Mouse (Mus musculus): ENCODE measurements at regions not wholly inside any gene's neighbourhood (a gene's known extent, or its start where the extent isn't known, plus 50 kb on each side); places are given as distances from the start of the nearest gene placed in this dataset.

DNA sequence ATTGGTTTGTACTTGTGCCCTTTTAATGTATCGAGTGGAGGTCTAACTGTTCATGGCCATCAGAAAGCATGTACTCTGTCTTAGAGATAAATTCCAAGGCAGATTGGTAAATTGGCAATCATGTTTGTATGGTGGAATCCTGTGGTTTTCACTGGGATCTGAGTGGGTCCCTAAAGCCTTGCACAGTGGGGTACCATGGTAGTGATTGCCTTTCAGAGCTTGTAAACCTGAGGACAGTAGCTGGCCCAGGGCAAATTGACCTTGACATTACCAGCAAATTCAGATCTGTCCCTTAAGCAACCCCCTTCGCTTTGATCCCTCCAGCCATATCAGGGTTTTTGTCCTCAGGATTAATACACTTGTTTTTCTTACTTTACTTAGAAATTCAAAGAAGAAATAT is 181.6 kb upstream of the Krr1 start:
- Histone ChIP-seq H3K4me2 (ENCODE audit: low read length) (no peak overlapping the region), H3K9me3 (ENCODE audit: control insufficient read depth, low read length) (no peaks in the 10 kb centered on the region), H3K9ac (ENCODE audit: low read length) (no peak overlapping the region), H3K27ac (ENCODE audit: low read depth) (no peak overlapping the region), H3K4me1 (replicated peaks; ENCODE audit: control insufficient read depth, insufficient read depth, low read length) (no peaks in the 10 kb centered on the region; the same call in 1 of the 2 replicates), H3K4me3 (ENCODE audit: low read depth, low read length) (no peak overlapping the region), H3K36me3 (ENCODE audit: control insufficient read depth, insufficient read depth, low read length) (no peaks in the 10 kb centered on the region), H3K27me3 (replicated peaks; ENCODE audit: control insufficient read depth, insufficient read depth, low read length) (no peaks in the 10 kb centered on the region)
- ATAC-seq (replicated peaks; ENCODE audit: low FRiP score, low TSS enrichment, low read depth) (no peak), DNase-seq (ENCODE audit: low spot score) (no peak)
- WGBS: 96% methylated on average over 2 of the region's 2 CpGs

- no peaks in the 10 kb centered on the region for H3K9me3 ChIP-seq (ENCODE audit: control insufficient read depth, low read length)
- no peak overlapping the region for H3K4me2 ChIP-seq (ENCODE audit: low read length)
- H3K4me1 ChIP-seq (replicated peaks; ENCODE audit: control insufficient read depth, insufficient read depth, low read length): no peaks in the 10 kb centered on the region; the same call in 1 of the 2 replicates
- DNase-seq (ENCODE audit: low spot score) (no peak), ATAC-seq (replicated peaks; ENCODE audit: low FRiP score, low TSS enrichment, low read depth) (no peak)
- H3K27me3 ChIP-seq (replicated peaks; ENCODE audit: control insufficient read depth, insufficient read depth, low read length): no peaks in the 10 kb centered on the region
- H3K4me3 ChIP-seq (ENCODE audit: low read depth, low read length): no peak overlapping the region
- no peak overlapping the region for H3K27ac ChIP-seq (ENCODE audit: low read depth)
- 73% methylated on average over 5 of the region's 5 CpGs for WGBS
- H3K9ac ChIP-seq (ENCODE audit: low read length): no peak overlapping the region
- no peaks in the 10 kb centered on the region for H3K36me3 ChIP-seq (ENCODE audit: control insufficient read depth, insufficient read depth, low read length)
These were observed 177.4 kb upstream of the Krr1 start for GRCm38 (mm10) chr10:111795056-111795455.

GRCm38 (mm10) chr10:111795756-111796155 is 176.7 kb upstream of the Krr1 start:
- Histone ChIP-seq H3K4me1 (replicated peaks; ENCODE audit: control insufficient read depth, insufficient read depth, low read length) (no peaks in the 10 kb centered on the region; the same call in 1 of the 2 replicates), H3K4me2 (ENCODE audit: low read length) (no peak overlapping the region), H3K9me3 (ENCODE audit: control insufficient read depth, low read length) (no peaks in the 10 kb centered on the region), H3K36me3 (ENCODE audit: control insufficient read depth, insufficient read depth, low read length) (no peaks in the 10 kb centered on the region), H3K9ac (ENCODE audit: low read length) (no peak overlapping the region), H3K27ac (ENCODE audit: low read depth) (no peak overlapping the region), H3K27me3 (replicated peaks; ENCODE audit: control insufficient read depth, insufficient read depth, low read length) (no peaks in the 10 kb centered on the region), H3K4me3 (ENCODE audit: low read depth, low read length) (no peak overlapping the region)
- WGBS: 35% methylated on average over 3 of the region's 3 CpGs
- ATAC-seq (replicated peaks; ENCODE audit: low FRiP score, low TSS enrichment, low read depth) (no peak), DNase-seq (ENCODE audit: low spot score) (no peak)

DNA sequence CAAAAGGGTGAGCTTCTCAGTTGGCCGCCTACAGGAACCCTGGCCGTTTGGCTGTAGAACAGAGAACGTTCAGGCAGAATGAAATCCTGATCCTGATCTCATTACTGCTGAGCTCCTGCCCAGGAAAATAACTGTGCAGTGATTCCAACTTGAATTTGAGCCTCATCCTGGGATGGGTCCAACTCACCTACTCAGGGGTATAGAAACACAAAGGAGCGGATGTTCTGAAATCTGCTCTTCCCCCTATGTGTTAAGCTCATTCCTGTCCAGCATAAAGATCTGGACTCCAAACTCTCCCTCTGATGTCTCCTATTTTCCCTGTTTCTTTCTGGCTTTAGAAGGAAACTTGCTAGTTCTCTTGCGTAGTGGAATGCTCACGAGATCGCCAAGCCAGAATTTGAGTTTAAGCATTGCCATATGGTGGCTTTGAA is 173.6 kb upstream of the Krr1 start:
- H3K4me1 ChIP-seq (replicated peaks; ENCODE audit: control insufficient read depth, insufficient read depth, low read length): peaks cover 11% of the 10 kb centered on the region; the same call in 1 of the 2 replicates

GRCm38 (mm10) chr10:111799850-111800589 is 172.4 kb upstream of the Krr1 start:
- no peak overlapping the region for H3K4me3 ChIP-seq (ENCODE audit: low read depth, low read length)
- no peak for DNase-seq (ENCODE audit: low spot score)
- no peak overlapping the region for H3K9ac ChIP-seq (ENCODE audit: low read length)
- no peak overlapping the region for H3K4me2 ChIP-seq (ENCODE audit: low read length)
- no peaks in the 10 kb centered on the region for H3K27me3 ChIP-seq (replicated peaks; ENCODE audit: control insufficient read depth, insufficient read depth, low read length)
- H3K4me1 ChIP-seq (replicated peaks; ENCODE audit: control insufficient read depth, insufficient read depth, low read length): peaks cover 11% of the 10 kb centered on the region; the same call in 1 of the 2 replicates
- ATAC-seq (replicated peaks; ENCODE audit: low FRiP score, low TSS enrichment, low read depth): no peak
- H3K27ac ChIP-seq (ENCODE audit: low read depth): no peak overlapping the region
- no peaks in the 10 kb centered on the region for H3K36me3 ChIP-seq (ENCODE audit: control insufficient read depth, insufficient read depth, low read length)
- no peaks in the 10 kb centered on the region for H3K9me3 ChIP-seq (ENCODE audit: control insufficient read depth, low read length)
- 61% methylated on average over 14 of the region's 14 CpGs for WGBS

More for the DNA sequence above, 173.6 kb upstream of the Krr1 start:
- ATAC-seq (replicated peaks; ENCODE audit: low FRiP score, low TSS enrichment, low read depth) (no peak), DNase-seq (ENCODE audit: low spot score) (no peak)
- no peaks in the 10 kb centered on the region for H3K9me3 ChIP-seq (ENCODE audit: control insufficient read depth, low read length)
- no peak overlapping the region for H3K27ac ChIP-seq (ENCODE audit: low read depth)
- no peak overlapping the region for H3K9ac ChIP-seq (ENCODE audit: low read length)
- 90% methylated on average over 7 of the region's 7 CpGs for whole genome bisulfite sequencing
- H3K4me3 ChIP-seq (ENCODE audit: low read depth, low read length): no peak overlapping the region
- H3K36me3 ChIP-seq (ENCODE audit: control insufficient read depth, insufficient read depth, low read length): no peaks in the 10 kb centered on the region
- H3K27me3 ChIP-seq (replicated peaks; ENCODE audit: control insufficient read depth, insufficient read depth, low read length): no peaks in the 10 kb centered on the region
- H3K4me2 ChIP-seq (ENCODE audit: low read length): no peak overlapping the region

DNA sequence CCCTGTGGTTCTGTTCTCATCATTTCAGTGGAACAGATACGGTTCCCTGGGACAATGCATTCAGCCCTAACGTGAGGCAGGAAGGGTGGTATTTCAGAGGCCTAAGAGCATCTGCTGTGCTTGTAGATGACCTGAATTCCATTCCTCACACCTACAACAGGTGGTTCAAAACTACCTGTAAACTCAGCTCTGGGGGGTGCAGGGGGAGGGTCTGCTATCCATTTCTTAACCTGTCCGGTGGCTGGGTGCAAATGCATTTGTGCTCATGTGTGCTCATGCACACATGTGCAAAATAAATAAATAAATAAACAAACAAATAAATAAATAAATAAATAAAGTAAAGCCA is 171.9 kb upstream of the Krr1 start:
- no peak overlapping the region for H3K4me2 ChIP-seq (ENCODE audit: low read length)
- DNase-seq (ENCODE audit: low spot score): no peak
- no peaks in the 10 kb centered on the region for H3K9me3 ChIP-seq (ENCODE audit: control insufficient read depth, low read length)
- no peaks in the 10 kb centered on the region for H3K27me3 ChIP-seq (replicated peaks; ENCODE audit: control insufficient read depth, insufficient read depth, low read length)
- 80% methylated on average over 3 of the region's 3 CpGs for WGBS
- H3K4me1 ChIP-seq (replicated peaks; ENCODE audit: control insufficient read depth, insufficient read depth, low read length): 0 out of 2 replicates have a peak, but pooled peaks cover 11% of the 10 kb centered on the region
- H3K4me3 ChIP-seq (ENCODE audit: low read depth, low read length): no peak overlapping the region
- H3K36me3 ChIP-seq (ENCODE audit: control insufficient read depth, insufficient read depth, low read length): no peaks in the 10 kb centered on the region
- no peak overlapping the region for H3K27ac ChIP-seq (ENCODE audit: low read depth)
- ATAC-seq (replicated peaks; ENCODE audit: low FRiP score, low TSS enrichment, low read depth): no peak
- no peak overlapping the region for H3K9ac ChIP-seq (ENCODE audit: low read length)

- no peak for DNase-seq (ENCODE audit: low spot score)
- H3K36me3 ChIP-seq (ENCODE audit: control insufficient read depth, insufficient read depth, low read length): no peaks in the 10 kb centered on the region
- WGBS: 35% methylated on average over 12 of the region's 12 CpGs
- ATAC-seq (replicated peaks; ENCODE audit: low FRiP score, low TSS enrichment, low read depth): no peak
- H3K9me3 ChIP-seq (ENCODE audit: control insufficient read depth, low read length): no peaks in the 10 kb centered on the region
- H3K4me3 ChIP-seq (ENCODE audit: low read depth, low read length): no peak overlapping the region
- no peaks in the 10 kb centered on the region for H3K27me3 ChIP-seq (replicated peaks; ENCODE audit: control insufficient read depth, insufficient read depth, low read length)
- no peak overlapping the region for H3K4me2 ChIP-seq (ENCODE audit: low read length)
- H3K9ac ChIP-seq (ENCODE audit: low read length): no peak overlapping the region
- H3K27ac ChIP-seq (ENCODE audit: low read depth): no peak overlapping the region
- H3K4me1 ChIP-seq (replicated peaks; ENCODE audit: control insufficient read depth, insufficient read depth, low read length): 0 out of 2 replicates have a peak, but pooled peaks cover 11% of the 10 kb centered on the region
These were observed 171.3 kb upstream of the Krr1 start for GRCm38 (mm10) chr10:111801021-111801793.

GRCm38 (mm10) chr10:111801794-111802359 is 170.6 kb upstream of the Krr1 start:
- Histone ChIP-seq H3K9me3 (ENCODE audit: control insufficient read depth, low read length) (no peaks in the 10 kb centered on the region), H3K4me2 (ENCODE audit: low read length) (no peak overlapping the region), H3K4me3 (ENCODE audit: low read depth, low read length) (no peak overlapping the region), H3K27ac (ENCODE audit: low read depth) (no peak overlapping the region), H3K27me3 (replicated peaks; ENCODE audit: control insufficient read depth, insufficient read depth, low read length) (no peaks in the 10 kb centered on the region), H3K4me1 (replicated peaks; ENCODE audit: control insufficient read depth, insufficient read depth, low read length) (0 out of 2 replicates have a peak, but pooled peaks cover 11% of the 10 kb centered on the region), H3K9ac (ENCODE audit: low read length) (no peak overlapping the region), H3K36me3 (ENCODE audit: control insufficient read depth, insufficient read depth, low read length) (no peaks in the 10 kb centered on the region)
- ATAC-seq (replicated peaks; ENCODE audit: low FRiP score, low TSS enrichment, low read depth) (no peak), DNase-seq (ENCODE audit: low spot score) (no peak)
- WGBS: 52% methylated on average over 12 of the region's 12 CpGs
